Mouse (Mus musculus): Measurements from ENCODE around the gene 1700018G05Rik. TPM values are rescaled to one million over a fixed set of nuclear protein-coding genes. Genes with fewer than 3 reads are reported as not detected.

The 1700018G05Rik gene
- polyA plus RNA-seq, 1 experiment = not detected

DNA sequence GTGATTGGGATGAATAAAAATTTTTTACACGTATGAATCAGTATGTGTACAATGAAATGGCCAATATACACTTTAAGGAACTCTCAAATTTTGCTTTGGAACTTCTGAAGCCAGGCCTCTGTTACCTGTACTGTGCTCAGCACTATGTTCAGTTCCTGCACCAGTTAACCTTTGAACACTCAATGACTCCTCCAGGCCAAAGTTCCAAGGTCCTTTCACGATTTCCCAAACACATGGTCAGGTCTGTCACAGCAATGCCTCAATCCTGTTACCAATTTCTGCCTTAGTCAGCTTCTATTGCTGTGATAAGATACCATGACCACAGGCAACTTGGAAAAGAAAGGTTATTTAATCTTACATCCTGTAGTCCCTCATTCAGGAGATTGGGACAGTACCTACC lies 32.4 kb downstream of the 1700018G05Rik start:
- no peak for TF ChIP-seq CTCF (IDR thresholded peaks at IDR 0.05; ENCODE audit: insufficient read depth, low read depth, low read length)
- no peak for TF ChIP-seq POLR2A (IDR thresholded peaks at IDR 0.05; ENCODE audit: insufficient read depth, low read depth, low read length)
- no peak overlapping the region for H3K27ac ChIP-seq (ENCODE audit: insufficient read depth, low read depth, low read length)
- no peak overlapping the region for H3K4me3 ChIP-seq (ENCODE audit: insufficient read depth, low read depth, low read length)
- no peaks in the 10 kb centered on the region for H3K4me1 ChIP-seq (ENCODE audit: control insufficient read depth, insufficient read depth, low read length)
- 72% methylated on average over 2 of the region's 2 CpGs for WGBS

Other genes with a start within 250 kb of the 1700018G05Rik start
- not detected in 2 replicates for gene Gm3880, start 241.4 kb upstream of the 1700018G05Rik start, polyA plus RNA-seq (2012; ENCODE audit: insufficient read depth, insufficient read length, low replicate concordance, missing spikeins)
- gene Gm9112, start 220.7 kb upstream of the 1700018G05Rik start, polyA plus RNA-seq (2012; ENCODE audit: insufficient read depth, insufficient read length, low replicate concordance, missing spikeins) = not detected in 2 replicates
- not detected in 2 replicates for gene Dmrtc1b, start 220.5 kb upstream of the 1700018G05Rik start, polyA plus RNA-seq (2012; ENCODE audit: insufficient read depth, insufficient read length, low replicate concordance, missing spikeins)
- not detected in 2 replicates for gene Dmrtc1c1, start 125.4 kb upstream of the 1700018G05Rik start, polyA plus RNA-seq (2012; ENCODE audit: insufficient read depth, insufficient read length, low replicate concordance, missing spikeins)
- gene Dmrtc1c2, start 73.8 kb upstream of the 1700018G05Rik start, polyA plus RNA-seq (2012; ENCODE audit: insufficient read depth, insufficient read length, low replicate concordance, missing spikeins) = not detected in 2 replicates
- gene 1700031F05Rik, start 60.4 kb upstream of the 1700018G05Rik start, polyA plus RNA-seq (2012; ENCODE audit: insufficient read depth, insufficient read length, low replicate concordance, missing spikeins) = not detected in 2 replicates
- not detected in 2 replicates for gene Dmrtc1a, start 19.7 kb upstream of the 1700018G05Rik start, polyA plus RNA-seq (2012; ENCODE audit: insufficient read depth, insufficient read length, low replicate concordance, missing spikeins)
- gene 1700011M02Rik, start 19.5 kb upstream of the 1700018G05Rik start, polyA plus RNA-seq (2012; ENCODE audit: insufficient read depth, insufficient read length, low replicate concordance, missing spikeins) = not detected in 2 replicates

All from olfactory bulb, adult 2 months (tissue).